Mouse (Mus musculus) spleen, embryonic (tissue): ENCODE data around the gene Exoc4.

ENCODE experiments used
- CTCF ChIA-PET: fragments of 350-600 bp; sonication (Branson Sonifier 250); formaldehyde crosslinking; loops from one replicate; lab custom pipeline; 2022; lab: Charles Lee

Exoc4 gene

DNA sequence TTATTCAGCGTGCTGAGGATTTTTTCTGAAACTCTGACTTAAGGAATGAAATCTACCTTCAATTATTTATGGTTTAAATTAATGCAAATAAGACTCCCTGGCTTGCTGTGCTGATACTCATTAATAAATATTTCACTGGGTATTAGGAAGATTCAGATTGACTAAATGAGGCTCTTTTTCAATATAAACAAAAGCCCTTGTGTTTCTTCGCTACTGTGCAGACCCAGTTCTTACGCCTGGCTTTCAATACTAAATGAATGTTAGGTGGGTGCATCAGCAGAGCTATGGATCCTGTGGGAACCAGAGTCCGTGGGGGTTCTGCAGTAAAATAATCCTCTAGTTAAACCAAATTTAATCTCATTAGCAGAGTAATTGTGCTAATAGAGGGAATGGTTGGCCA, 490.4 kb downstream of the Exoc4 start:
- CTCF ChIA-PET, result no interaction called here

DNA sequence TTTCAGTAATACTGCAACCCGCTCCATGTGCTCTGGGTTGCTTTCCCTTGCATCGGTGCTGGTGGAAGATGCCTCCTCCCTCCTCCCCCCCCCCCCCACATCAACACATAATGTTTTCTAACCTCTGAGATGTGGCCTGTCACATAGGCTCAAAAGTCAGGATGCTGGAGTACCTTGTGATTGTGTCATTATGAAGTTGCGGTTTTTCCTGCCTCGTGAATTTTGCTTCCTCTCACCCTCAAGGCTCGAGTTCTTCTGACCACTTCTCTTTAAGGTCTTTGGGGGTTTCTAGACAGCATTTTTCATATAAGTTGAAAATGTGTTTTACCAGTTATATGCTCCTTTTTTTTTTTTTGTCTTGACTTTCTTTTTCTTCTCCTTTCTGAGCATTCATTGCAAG, 507.1 kb downstream of the Exoc4 start:
- CTCF ChIA-PET, result no interaction called here

DNA sequence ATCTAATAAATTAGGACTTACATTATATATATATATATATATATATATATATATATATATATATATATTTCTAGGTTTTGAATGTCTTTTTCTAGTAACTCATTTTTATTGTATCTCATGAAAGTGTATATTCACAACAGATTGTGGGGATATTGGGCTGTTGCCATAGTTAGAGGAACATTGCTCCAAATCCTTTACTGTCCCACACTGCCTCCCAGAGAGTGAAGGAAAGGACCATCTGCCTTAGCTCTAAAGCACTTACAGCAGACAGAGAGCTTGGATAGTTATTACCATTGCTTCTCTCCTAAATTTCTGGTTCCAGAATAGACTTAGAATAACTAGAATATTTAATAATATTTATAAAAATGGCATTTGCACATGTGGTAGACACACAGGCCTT, 512.7 kb downstream of the Exoc4 start:
- CTCF ChIA-PET, result no interaction called here

DNA sequence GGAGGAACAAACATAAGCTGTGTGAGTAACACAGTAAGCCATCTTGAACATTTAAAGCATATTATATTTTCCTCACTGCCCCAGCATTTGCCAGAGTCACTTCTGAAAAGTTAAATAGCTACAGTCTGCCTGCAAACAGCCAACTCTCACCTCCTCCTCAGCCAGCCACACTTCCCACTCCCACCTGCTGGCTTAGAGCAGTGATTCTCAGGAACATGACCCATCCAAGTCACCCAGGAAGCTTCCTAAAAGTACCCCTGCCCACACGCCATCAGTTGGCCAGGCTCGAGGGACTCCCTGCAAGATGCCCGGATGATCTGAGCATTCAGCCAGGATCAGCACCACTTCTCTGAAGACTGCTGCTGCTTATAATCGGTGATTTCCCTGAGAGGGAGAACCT, 514.4 kb downstream of the Exoc4 start:
- CTCF ChIA-PET, result no interaction called here

DNA sequence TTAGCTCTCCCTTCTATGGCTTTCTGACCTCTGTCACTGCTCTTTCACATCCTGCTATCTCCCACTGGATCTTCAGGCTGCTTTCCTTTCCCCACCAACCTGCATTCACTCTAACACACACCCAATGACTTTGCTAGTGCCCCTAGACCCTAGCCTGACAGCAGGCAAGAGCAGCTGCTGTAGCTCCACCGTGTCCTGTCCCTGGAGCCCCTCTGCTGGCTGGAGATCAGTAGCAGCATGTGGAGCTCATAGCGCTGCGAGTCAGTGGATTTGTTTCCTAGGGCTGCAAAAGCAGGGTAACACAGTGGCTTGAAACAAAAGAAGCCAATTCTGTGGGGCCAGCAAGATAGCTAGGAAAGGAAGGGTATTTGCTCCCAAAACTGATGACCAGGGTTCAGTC, 515.1 kb downstream of the Exoc4 start:
- CTCF ChIA-PET, result no interaction called here

DNA sequence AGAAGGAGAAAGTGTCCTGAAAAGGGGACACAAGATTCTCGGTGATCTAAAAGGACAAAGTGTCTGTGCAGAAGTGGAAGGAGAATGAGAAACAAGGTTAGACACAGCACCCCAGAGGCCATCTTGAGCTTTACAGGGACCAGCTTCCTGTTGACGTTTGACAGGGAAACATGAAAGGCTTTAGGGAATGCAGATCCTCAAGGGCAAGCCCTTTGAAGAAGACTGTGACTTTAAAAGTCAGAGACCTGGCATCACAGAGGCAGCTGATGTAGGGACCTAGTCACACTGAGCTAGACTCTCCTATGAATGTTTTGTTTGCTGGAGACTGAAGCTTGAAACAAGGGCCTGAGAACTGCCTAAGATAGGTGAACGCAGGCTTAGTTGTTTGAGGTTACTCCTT, 520.4 kb downstream of the Exoc4 start:
- CTCF ChIA-PET, result no interaction called here

DNA sequence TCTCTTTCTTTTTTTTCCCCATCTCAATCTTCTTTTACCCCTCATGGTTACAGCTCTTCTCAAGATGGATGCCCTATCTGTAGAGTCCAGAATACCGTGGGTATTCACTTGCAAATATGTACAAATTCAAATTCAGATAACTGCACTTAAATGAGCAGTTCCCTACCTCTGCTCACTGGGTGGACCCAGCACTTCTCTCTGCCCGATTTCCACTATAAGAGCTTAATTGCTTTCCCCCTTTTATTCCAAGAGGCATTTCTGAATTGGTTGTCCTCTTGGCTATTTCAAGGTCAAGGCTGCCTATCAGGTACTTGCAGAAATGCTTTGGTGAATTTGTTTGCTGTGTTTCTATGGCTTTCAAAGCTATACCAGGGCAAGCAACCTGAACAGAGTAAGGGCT, 521.1 kb downstream of the Exoc4 start:
- CTCF ChIA-PET, result interaction anchor here (0.7 kb wide), 1 partner anchor 12 kb away, joined by 3 read pairs; no protein-coding TSS in a partner anchor

DNA sequence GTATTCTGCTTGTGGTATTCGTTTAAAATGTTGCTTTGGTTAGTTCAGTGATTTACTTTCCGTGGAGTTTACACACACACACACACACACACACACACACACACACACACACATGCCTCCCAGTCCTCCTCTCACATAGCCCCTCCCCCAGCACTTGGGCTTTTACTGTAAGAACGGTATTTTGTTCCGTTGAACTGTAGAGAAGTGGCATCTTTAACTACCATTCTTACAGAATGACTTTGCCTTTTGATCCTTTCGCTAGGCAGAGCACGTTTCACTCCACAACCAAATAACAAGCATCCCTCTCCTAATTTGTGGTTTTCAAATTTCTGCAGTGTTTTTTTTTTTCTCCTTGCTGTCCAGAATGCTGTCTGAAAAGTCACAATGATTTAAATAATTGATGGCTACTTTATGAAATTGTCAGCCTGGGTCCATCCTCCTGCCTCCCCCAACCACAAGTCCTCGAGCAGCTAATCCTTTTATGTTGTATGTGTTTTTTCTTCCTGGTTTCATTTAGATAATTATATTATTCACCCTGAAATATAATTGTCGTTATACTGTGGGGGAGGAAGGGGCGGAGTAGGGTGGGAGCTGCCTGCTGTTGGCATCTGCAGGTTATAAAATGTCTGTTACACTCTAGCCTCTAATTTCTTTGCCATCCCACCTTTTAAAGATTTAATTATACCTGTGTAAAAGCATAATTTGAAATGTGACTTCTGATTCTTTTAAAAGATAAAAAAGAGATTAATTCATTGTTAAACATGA, 523.8 kb downstream of the Exoc4 start:
- CTCF ChIA-PET, result no interaction called here

DNA sequence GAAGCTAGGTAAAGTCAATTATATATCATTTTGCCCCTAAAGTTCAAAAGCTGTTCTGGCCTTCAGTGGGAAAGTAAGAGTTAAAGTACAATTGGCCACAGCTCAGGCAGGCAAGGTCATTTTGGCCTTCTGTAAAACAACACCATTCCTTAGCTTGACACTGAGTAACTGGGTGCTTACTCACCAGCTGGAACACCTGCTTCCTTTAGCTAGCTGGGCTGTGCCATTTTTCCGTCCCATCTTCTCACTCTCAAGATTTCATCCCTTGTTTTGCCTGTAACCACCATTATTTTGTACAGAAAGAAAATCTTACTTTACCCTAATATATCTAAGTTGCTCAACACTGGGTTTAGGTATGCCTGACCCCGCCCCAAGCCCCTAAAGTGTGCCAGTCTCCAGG, 543.7 kb downstream of the Exoc4 start:
- CTCF ChIA-PET, result no interaction called here

DNA sequence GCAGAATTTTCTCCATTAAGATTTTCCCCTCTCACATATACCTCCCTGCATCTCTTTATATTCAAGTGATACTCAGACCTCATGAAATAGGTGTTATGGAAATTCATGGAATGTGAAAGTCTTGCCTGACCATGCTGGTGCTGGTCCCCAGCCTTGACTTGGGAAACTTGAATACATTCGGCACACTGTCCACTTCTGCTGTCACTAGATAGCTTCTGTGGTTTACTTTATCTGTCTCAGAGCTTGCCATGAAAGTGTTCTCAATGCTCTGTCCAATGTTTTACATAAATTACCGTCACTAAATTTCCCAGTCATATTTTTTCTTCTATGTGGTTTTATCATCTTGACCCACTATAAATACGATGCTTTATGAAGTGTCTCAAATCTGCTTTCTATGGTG, 552.4 kb downstream of the Exoc4 start:
- CTCF ChIA-PET, result no interaction called here

DNA sequence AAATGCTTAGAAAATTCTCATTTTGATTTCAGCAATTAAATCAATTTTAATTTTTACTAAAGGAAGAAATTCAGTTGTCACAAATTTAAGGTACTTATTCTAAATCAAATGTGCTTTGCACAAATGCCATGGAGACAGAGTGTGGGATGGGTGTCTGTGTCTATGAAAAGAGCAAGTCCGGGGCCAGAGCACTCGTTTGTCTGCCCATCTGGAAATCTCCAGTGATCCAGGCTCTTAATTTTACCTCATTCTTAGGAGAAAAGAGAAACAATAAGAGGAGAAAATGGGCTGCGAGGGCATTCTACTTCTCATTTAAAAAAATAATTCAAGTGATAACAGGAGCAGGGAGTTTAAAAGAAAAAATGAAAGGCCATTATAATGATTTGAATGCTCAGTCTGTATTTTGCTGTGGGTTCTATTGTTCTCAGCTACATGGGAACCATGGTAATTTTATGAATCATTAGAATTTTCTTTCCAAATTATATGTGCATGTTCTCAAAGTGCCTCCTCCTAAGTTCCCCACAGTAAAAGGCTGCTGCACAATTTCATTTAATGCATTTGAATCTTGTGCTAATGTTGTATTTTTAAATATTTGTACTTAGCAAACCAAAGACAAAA, 554.7 kb downstream of the Exoc4 start:
- CTCF ChIA-PET, result no interaction called here

DNA sequence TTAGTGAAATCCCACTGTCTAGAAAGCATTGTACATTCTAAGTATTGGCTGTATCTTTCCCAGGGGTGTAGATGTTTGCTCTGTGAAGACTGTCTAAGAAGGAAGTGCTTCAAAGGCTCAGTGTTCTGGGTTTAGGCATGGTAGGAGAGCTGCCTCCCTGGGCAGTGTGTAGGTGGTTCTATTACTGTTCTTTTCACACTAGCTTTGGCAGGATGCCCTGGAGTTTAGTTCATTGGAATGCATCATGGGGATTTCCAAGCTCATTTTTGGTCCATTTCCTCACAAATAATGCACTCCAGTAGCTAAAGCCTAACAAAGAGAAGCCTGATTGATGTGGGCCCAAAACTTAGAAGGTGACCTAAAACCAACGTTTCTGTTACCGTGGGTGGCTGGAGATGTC, 555.9 kb downstream of the Exoc4 start:
- CTCF ChIA-PET, result no interaction called here

DNA sequence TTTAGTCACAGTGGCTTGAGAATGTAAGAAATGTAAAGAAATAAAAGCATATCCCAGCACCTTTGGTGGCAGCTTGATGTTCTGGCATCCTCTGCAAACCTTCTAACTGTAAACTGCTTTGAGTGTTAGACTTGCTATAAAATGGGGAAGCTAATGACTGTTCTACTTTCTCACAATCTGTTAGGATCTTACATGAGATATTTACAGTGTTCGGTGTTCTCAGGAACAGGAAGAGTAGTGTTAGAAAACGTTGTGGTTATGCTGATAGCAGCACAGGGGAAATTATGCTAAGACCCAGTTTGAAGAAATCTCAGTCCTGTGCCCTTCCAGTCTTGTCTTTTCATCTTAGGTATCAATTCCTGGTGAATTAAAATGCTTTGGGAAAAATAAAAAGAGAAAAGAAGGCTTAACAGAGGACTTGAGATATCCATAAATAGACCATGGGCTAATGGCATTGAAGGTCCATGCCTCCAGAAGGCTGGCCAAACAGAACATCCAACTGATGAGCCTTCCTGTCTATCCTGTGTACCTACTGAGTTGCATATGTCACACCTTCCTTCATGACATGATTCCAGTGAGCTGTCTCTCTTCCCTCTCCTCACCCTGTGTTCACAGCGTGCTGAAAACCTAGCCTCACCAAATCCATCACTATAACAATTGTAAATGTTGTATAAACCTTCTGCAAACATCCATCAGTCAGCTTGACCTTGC, 557.3 kb downstream of the Exoc4 start:
- CTCF ChIA-PET, result no interaction called here

DNA sequence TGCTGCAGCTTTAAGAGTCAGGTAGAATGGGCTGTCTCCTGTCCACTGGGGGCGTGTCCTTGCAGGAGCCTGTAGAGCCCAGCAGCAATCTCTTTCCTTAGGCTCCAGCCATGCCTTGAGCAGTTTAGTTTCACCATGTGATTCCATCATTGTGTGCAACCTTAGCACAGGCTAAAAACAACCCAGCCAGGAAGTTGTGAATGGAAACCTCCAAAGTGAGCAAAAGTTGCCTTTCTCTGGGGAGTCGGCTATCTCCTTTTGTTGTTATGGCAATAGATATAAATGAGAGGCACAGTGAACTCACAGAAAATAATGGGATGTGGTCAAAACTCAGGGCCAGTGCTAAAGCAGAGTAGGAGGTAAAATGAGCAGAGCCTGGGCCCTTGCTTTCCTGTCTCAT, 565.5 kb downstream of the Exoc4 start:
- CTCF ChIA-PET, result no interaction called here

DNA sequence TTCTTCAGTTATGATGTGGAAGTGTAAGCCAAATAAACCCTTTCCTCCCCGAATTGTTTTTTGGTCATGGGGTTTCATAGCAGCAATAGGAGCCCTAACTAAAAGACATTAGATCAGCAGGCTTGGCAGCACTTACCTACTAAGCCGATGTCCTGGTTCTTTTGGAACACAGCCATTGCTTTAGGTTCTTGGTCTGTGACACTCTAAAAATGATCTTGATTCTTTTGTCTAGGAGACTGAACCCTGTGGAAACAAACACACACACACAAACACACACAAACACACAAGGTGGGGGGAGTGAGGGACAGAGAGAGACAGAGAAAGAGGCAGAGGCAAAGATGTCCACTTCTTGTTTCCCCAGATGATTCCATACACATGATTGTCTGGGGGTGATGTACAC, 574.3 kb downstream of the Exoc4 start:
- CTCF ChIA-PET, result no interaction called here

DNA sequence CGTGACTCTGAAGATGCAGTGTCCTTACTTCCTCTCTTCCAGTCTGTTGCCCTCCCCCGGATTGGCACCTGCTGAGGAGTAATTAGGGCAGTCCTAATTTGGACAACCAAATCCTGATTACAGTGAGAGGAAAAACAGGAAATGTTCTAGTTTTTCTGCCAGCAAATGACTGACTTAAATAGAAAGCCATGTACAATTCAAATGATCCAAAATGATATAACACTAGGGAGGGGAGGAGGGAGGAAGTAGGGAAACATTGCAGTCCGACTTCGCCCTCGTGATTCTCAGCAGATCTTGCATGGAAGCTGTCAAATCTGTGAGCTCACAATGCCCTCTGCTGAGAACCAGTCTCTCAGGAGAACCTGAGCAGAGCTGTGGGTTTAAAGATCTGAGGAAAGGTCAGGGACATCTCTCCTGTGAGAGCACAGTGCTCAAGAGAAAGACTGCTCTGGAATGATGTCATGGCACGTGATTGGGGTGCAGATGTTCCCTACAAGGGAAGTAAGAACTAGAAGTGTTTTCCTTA, 575.0 kb downstream of the Exoc4 start:
- CTCF ChIA-PET, result no interaction called here

DNA sequence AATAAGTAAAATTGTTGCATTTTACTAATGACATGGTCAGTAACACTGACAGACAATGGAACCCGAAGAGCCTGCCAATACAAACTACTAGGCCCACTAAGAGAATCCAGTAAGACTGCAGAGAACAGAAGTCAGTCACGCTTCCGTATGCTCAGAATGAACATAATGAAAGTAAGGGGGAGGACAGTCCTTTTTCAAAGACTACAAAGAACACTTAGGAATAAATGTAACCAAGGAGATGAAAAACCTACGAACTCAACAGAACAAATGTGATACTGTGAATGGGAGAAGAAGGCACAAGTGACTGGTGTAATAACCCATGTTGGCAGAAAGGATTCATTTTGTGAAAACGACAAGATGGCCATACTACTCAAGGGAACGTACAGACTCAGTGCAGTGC, 579.6 kb downstream of the Exoc4 start:
- CTCF ChIA-PET, result no interaction called here

DNA sequence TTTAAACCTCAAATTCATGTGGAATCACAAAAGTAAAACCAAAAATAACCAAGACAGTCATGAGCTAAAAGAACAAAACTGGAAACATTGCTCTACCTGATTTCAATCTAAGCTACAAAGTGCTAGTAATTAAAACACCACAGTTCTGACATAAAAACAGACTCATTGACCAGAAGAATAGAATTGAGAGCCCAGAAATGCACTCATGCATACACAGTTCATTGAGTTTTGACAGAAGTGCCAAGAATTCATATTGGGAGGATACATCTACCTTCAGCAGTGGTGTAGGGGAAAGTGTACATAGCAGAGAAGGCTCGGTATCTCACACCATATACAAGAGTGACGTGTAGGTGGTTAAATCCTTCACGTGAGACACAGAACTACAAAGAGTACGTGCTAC, 580.4 kb downstream of the Exoc4 start:
- CTCF ChIA-PET, result no interaction called here

DNA sequence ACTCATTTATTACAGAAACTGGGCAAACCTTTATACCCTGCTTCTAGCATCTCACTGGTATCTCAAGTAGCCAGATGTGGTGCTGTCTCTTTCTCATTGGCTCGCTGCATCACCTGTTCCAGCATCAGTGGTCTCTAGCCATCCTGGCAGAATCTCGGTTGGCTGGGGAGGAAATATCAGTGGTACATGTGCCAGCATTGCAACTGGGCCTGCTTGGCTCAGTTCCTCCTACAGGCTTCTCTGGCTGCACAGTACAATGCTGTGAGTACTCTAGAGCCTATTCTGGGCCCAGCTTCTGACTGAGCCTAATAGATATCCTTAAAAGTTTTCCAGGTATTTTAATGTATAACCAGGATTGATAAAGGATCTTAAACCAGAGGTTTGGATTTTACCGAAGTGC, 582.4 kb downstream of the Exoc4 start:
- CTCF ChIA-PET, result no interaction called here

DNA sequence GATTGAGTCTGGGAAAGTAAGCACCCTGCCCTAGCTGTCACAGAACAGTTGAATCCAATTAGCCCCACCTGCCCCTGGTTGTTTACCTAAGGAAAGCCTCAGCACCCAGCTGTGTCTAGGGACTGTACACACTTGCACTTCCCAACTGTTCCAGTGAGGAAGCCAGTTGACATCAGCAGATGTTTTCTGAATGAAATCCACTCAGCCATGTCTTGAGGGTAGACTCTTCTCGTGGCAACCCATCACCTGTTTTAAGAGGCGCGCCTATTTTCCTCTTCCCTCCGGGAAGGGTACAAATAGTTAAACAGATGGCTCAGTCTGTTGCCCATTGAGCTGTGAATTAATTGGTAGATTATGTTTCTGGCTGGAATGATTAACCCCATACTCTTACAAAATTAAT, 584.1 kb downstream of the Exoc4 start:
- CTCF ChIA-PET, result no interaction called here

DNA sequence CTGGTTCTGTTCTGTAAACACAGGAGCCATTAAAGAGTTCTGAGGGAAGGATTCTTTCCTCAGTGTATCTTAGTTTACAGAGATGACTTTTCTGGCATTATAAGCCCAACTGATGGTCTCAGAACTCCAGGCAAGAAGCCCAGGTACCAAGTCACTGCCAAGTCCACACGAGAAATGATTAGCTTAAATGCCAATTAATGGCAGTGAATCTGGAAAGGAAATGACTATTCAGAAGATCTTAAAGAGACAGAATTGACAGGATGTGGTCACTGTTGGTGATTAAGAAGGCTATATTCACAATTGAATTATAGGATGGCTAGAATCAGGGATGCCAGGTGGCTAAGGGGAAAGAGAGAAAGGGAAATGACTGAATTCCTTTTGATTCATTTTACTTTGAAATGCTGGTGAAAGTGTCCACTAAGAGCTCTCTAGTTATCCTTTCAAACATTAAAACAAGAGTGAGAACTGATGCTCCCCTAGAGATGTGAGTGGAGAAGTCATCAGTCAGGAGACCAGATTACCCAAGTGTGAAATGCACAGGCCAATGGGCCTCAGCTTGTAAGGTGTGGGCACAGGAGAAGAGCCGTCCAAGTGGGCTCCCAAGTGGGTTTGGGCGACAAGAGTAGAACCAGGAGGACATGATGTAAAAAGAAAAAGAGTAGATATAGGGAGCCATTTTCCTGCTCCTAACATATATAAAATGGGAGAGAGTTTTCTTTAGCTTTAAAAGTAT, 587.3 kb downstream of the Exoc4 start:
- CTCF ChIA-PET, result no interaction called here

DNA sequence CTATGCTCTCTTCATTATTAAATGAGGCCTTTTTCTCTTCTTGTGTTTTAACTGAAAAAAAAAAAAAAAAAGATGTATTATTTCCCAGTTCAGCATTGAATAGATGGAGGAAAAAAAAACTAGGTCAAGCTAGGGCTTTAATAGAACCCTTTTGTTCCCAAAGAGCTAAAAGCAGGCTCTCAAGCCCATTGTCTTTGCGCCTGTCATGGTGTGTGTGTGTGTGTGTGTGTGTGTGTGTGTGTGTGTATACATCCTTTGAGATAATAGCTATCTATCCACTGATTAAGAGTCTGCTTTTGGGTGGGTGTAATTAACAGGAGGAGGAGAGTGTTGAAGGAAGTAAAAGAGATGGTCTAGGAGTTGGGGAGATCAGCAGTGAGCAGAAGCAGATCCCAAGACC, 594.0 kb downstream of the Exoc4 start:
- CTCF ChIA-PET, result no interaction called here
